Mouse (Mus musculus) lung, embryonic 14.5 days (tissue): ENCODE measurements around the gene Tbxa2r. TPM values are rescaled to one million over a fixed set of nuclear protein-coding genes. Genes with fewer than 3 reads are reported as not detected.

Experiments used
- ATAC-seq: fragments of 200-750 bp; cut with Nextera tagmentation; 2 replicates; pipeline ENCODE4 v1.8.0; 2017; ENCODE audit warnings: mild to moderate bottlenecking, moderate TSS enrichment, moderate library complexity; ENCODE audit not compliant: insufficient read depth
- DNase-seq: peaks from one replicate; pipeline ENCODE4 v3.0.0-alpha.2; 2015
- H3K27ac ChIP-seq: fragments of 300-500 bp; sonication (generic); 2 replicates; pipeline ENCODE4 v1.5.1; 2014; ENCODE audit warnings: low read depth, mild to moderate bottlenecking, moderate library complexity
- H3K27me3 ChIP-seq: fragments of 300-500 bp; sonication (generic); 2 replicates; pipeline ENCODE4 v1.6.1; 2014; ENCODE audit warnings: low read length, control low read depth; ENCODE audit not compliant: insufficient read depth
- H3K36me3 ChIP-seq: fragments of 300-500 bp; sonication (generic); 2 replicates; pipeline ENCODE4 v1.6.1; 2014; ENCODE audit warnings: control low read depth; ENCODE audit not compliant: insufficient read depth
- H3K4me1 ChIP-seq: fragments of 300-500 bp; sonication (generic); 2 replicates; pipeline ENCODE4 v1.6.1; 2014; ENCODE audit warnings: antibody characterized with exemption, control low read depth; ENCODE audit not compliant: insufficient read depth
- H3K4me2 ChIP-seq: fragments of 300-500 bp; sonication (generic); 2 replicates; pipeline ENCODE4 v1.6.1; 2014; ENCODE audit warnings: mild to moderate bottlenecking
- H3K4me3 ChIP-seq: fragments of 300-500 bp; sonication (generic); 2 replicates; pipeline ENCODE4 v1.5.1; 2014; ENCODE audit warnings: low read depth, low read length
- H3K9ac ChIP-seq: fragments of 300-500 bp; sonication (generic); 2 replicates; pipeline ENCODE4 v1.6.1; 2014
- H3K9me3 ChIP-seq: fragments of 300-500 bp; sonication (generic); 2 replicates; pipeline ENCODE4 v1.6.1; 2016; ENCODE audit warnings: low read depth, low read length, control low read depth
- CTCF ChIP-seq: IDR thresholded peaks from 2 replicates; pipeline ENCODE4 v1.5.1; 2016; ENCODE audit warnings: antibody characterized with exemption, low read depth
- WGBS: fragments of 180-500 bp; shearing (Covaris S2); extraction: QIAGEN DNeasy Blood & Tissue Kit; methylation state at CpG from one replicate; pipeline ENCODE4 v1.1.7; 2014; 5-methylcytosine and 5-hydroxymethylcytosine counted together
- polyA plus RNA-seq: library from polyadenylated mRNA; unstranded; fragments of >200 nt; fragmentation: Nextera tagmentation; extraction: Ambion mirVana; gene quantifications from 2 replicates; pipeline ENCODE4 v1.2.1, GENCODE M21; 2014

Gene Tbxa2r
- polyA plus RNA-seq, 1 experiment from 2014 or later, result 15.0 TPM

DNA sequence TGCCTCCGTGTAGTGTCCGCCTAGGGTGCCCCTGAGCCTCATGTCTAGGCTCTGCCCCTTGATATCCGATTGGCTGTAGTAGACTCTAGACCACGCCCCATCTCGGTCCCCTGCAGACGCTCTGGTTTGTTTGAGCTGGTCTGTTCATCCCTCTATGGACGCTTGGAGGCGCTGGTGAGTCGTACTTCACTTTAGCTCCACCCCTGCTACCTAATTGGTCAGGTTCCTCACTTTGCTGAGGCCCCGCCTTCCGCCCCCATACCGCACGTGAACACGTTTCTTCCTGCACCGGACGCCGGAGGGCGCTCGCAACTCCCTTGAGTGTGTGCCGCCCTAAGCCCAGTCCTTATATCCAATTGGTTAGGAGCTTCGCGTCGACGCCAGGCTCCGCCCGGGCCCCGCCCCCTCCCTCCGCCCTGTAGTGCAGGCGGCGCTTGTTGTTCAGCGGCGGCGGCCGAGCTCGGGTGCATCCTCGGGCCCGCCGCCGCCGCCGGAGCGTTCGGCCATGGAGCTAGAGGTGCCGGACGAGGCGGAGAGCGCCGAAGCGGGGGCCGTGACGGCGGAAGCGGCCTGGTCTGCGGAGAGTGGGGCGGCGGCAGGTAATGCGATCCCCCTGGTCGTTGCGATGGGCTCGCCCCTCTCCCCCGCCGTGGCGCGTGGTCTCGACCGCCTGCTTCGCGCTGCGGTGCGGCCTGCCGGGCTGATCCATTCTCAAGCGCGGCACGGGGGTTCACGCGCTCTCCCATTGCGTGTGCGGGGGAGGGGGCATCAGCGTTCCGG is 35.8 kb upstream of the Tbxa2r start, which contains the start of gene Pip5k1c:
Gene Pip5k1c, plus strand, starts transcription at position 410 of the 780 bp plus-strand sequence.
- peaks cover 13% of the 10 kb centered on the region; the same call in 1 of the 2 replicates for H3K27me3 ChIP-seq
- peak within 1 kb of the TSS; percentile 74 for H3K9ac ChIP-seq
- no peaks in the 10 kb centered on the region for H3K9me3 ChIP-seq
- peak within 1 kb of the TSS; percentile 87 for H3K27ac ChIP-seq
- H3K4me3 ChIP-seq, result peak within 1 kb of the TSS; percentile 69
- DNase-seq (peak; percentile 100), ATAC-seq (peak; percentile 93)
- peak within 1 kb of the TSS; percentile 98 for H3K4me2 ChIP-seq
- peak; percentile 89 for TF ChIP-seq CTCF
- peaks cover 5% of the 10 kb centered on the region; the same call in 1 of the 2 replicates for H3K36me3 ChIP-seq
- H3K4me1 ChIP-seq, result peaks cover 14% of the 10 kb centered on the region
- under 1% methylated on average over 80 of the region's 80 CpGs for WGBS

DNA sequence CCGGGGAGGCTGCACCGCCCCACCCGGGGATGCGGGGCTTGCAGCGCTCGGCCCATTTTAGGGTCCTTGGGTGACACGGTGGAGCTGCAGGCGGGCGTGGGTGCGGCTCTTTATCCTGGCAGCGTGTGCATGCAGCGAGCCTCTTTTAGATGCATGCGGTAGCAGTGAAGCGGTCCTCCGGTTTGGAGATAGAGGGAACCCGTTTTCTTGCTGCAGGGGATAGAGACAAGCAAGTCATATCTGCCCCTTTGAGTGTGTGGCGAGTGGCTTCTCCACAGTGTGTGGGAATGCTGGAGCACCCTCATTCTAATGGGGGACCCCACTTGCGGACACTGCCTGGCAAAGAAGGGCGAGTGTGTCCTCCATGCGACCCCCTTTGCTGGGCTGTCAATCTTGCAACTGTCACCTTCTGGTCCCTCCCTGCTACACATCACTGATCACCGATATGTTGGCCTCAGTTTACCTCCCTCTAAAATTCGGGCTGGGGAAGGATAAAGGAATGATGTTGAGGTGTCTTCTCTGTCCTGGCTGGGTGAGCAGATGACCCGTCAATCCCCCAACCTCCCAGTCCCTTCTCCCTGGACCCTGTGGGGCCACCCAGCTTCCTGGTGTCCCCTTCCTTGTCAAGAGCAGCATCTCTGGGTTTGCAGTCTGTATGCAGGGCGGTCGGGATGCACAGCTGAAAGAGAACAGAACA is 35.0 kb upstream of the Tbxa2r start:
- ATAC-seq, result no peak
- H3K4me1 ChIP-seq, result peaks cover 14% of the 10 kb centered on the region

DNA sequence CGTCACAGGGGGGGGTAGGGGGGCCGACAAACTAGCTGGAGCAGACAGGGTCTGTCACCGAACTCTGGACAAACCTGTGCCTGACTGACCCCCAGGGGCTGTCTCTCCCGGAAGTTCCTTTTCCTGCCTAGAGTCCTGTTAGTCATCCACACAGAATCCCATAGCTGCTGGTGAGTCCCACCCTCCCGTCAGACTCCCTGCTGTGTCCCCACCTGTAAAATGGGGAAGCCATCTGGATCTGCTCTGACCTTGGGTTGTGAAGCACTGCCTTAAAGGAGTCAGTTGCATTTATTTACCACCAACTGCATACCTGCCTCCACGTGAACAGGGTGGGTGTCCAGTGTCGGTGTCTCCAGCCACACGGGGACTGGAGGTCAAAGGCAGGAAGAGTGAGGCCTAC is 34.1 kb upstream of the Tbxa2r start:
- Histone ChIP-seq H3K4me2 (peak overlapping the region; percentile 98), H3K4me3 (peak overlapping the region; percentile 69), H3K36me3 (peaks cover 5% of the 10 kb centered on the region; the same call in 1 of the 2 replicates), H3K27me3 (peaks cover 13% of the 10 kb centered on the region; the same call in 1 of the 2 replicates), H3K9ac (peak overlapping the region; percentile 74), H3K27ac (no peak overlapping the region), H3K4me1 (peaks cover 14% of the 10 kb centered on the region), H3K9me3 (no peaks in the 10 kb centered on the region)
- ATAC-seq (no peak), DNase-seq (no peak)
- WGBS, result 52% methylated on average over 8 of the region's 8 CpGs
- no peak for TF ChIP-seq CTCF

More for the DNA sequence above, 35.0 kb upstream of the Tbxa2r start:
- Histone ChIP-seq H3K4me3 (peak overlapping the region; percentile 69), H3K36me3 (peaks cover 5% of the 10 kb centered on the region; the same call in 1 of the 2 replicates), H3K27me3 (peaks cover 13% of the 10 kb centered on the region; the same call in 1 of the 2 replicates), H3K27ac (peak overlapping the region; percentile 87; the same call in 1 of the 2 replicates), H3K4me2 (peak overlapping the region; percentile 98), H3K9me3 (no peaks in the 10 kb centered on the region), H3K9ac (peak overlapping the region; percentile 74)
- WGBS, result 1% methylated on average over 25 of the region's 25 CpGs
- no peak for TF ChIP-seq CTCF
- DNase-seq, result no peak

DNA sequence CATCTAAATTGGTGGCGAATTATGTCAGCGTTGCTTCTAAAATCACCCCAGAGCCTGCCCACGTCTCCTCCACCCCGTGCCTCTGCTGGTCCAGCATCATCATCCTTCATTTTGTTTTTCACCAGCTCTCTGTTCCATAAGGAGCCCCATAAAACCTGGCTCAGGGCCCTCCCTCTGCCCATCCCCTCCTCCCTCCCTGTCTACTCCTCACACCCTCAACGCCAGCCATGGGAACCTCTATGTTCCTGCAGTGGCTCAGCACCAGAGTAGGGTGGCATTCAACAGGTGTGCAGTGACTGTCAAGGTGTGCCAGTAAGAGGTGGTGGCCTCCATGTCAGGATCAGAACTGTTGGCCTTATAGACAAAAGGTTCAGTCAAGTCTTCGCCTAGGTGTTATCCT is 33.3 kb upstream of the Tbxa2r start:
- no peak overlapping the region for H3K4me3 ChIP-seq
- H3K9ac ChIP-seq, result no peak overlapping the region
- H3K4me2 ChIP-seq, result peak overlapping the region; percentile 98; the same call in 1 of the 2 replicates
- H3K27me3 ChIP-seq, result peaks cover 11% of the 10 kb centered on the region; the same call in 1 of the 2 replicates
- peaks cover 14% of the 10 kb centered on the region for H3K4me1 ChIP-seq
- 80% methylated on average over 6 of the region's 6 CpGs for WGBS
- TF ChIP-seq CTCF, result no peak
- no peaks in the 10 kb centered on the region for H3K9me3 ChIP-seq
- no peak for ATAC-seq
- DNase-seq, result no peak
- H3K36me3 ChIP-seq, result peaks cover 5% of the 10 kb centered on the region; the same call in 1 of the 2 replicates
- no peak overlapping the region for H3K27ac ChIP-seq

DNA sequence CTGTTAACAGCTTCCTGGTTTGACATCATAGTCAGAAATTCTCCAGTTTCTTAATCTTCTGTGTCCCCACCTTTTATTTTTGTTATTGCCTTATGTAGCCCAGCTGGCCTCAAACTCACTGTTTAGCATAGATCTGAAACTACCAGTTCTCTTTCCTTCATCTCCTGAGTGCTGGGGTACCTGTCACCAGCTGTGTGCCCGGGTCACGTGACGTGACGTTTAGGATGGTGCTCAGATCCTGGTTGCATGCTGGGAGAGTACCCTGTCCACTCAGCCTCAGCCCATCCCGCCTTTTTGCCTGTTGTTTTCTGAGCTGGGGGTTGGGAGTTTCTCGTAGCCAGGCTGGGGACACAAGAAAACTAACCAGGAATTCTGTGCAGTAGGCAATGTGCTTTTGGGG is 31.3 kb upstream of the Tbxa2r start:
- peaks cover 12% of the 10 kb centered on the region for H3K4me1 ChIP-seq
- no peak overlapping the region for H3K9ac ChIP-seq
- WGBS, result 76% methylated on average over 6 of the region's 6 CpGs
- H3K27ac ChIP-seq, result 0 out of 2 replicates have a peak overlapping the region, but pooled peaks have one; percentile 59
- H3K9me3 ChIP-seq, result no peaks in the 10 kb centered on the region
- no peak for ATAC-seq
- no peak for TF ChIP-seq CTCF
- no peak overlapping the region for H3K4me2 ChIP-seq
- no peaks in the 10 kb centered on the region for H3K27me3 ChIP-seq
- no peak overlapping the region for H3K4me3 ChIP-seq
- peaks cover 5% of the 10 kb centered on the region; the same call in 1 of the 2 replicates for H3K36me3 ChIP-seq
- DNase-seq, result no peak

DNA sequence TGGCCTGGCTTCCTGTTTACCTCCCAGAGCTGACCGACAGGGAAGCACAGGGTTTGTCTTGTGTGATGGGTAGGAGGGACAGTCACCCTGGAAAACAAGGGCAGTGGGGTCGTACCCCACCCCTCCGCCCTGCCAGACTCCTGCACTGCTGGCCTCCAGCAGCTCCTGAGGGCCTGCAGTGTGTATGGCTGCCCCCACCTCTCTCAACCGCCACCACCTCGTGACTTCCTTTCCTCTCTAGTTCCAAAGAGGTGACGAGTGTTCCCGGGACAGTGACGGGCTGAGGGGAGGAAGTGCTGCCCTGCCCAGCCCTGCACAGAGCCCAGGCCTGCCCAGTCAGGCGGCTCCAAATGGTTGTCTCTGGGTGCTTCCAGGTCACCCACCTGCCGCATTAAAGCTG is 30.7 kb upstream of the Tbxa2r start:
- peaks cover 5% of the 10 kb centered on the region; the same call in 1 of the 2 replicates for H3K36me3 ChIP-seq
- peak overlapping the region; percentile 29; the same call in 1 of the 2 replicates for H3K4me2 ChIP-seq
- WGBS, result 41% methylated on average over 10 of the region's 10 CpGs
- DNase-seq (peak; percentile 46), ATAC-seq (no peak)
- TF ChIP-seq CTCF, result no peak
- no peaks in the 10 kb centered on the region for H3K27me3 ChIP-seq
- H3K4me1 ChIP-seq, result peaks cover 12% of the 10 kb centered on the region
- peak overlapping the region; percentile 59; the same call in 1 of the 2 replicates for H3K27ac ChIP-seq
- H3K9ac ChIP-seq, result no peak overlapping the region
- no peaks in the 10 kb centered on the region for H3K9me3 ChIP-seq
- no peak overlapping the region for H3K4me3 ChIP-seq
